Mouse (Mus musculus): ENCODE results near the gene Gm17651. TPM values are rescaled to one million over a fixed set of nuclear protein-coding genes. Genes with fewer than 3 reads are reported as not detected.

The Gm17651 gene
- polyA plus RNA-seq, 1 experiment from 2014 or later = not detected

GRCm38 (mm10) chr3:97683560-97684195, 9.2 kb upstream of the Gm17651 start:
- Histone ChIP-seq H3K9ac (ENCODE audit: low read depth, low read length) (no peak overlapping the region), H3K4me2 (ENCODE audit: low read depth, low read length) (peak overlapping the region; percentile 29), H3K27me3 (replicated peaks; ENCODE audit: control insufficient read depth, insufficient read depth, low read length) (no peaks in the 10 kb centered on the region), H3K4me3 (ENCODE audit: low read depth, low read length) (no peak overlapping the region), H3K27ac (replicated peaks; ENCODE audit: low read depth, low read length) (0 out of 2 replicates have a peak overlapping the region, but pooled peaks have one; percentile 11), H3K9me3 (ENCODE audit: control insufficient read depth, low read length) (no peaks in the 10 kb centered on the region), H3K4me1 (ENCODE audit: control insufficient read depth, insufficient read depth, low read length) (peaks cover 13% of the 10 kb centered on the region), H3K36me3 (ENCODE audit: control insufficient read depth, insufficient read depth, low read length) (no peaks in the 10 kb centered on the region)
- WGBS = 5% methylated on average over 16 of the region's 16 CpGs
- ATAC-seq (ENCODE audit: low read depth) = peak; percentile 67
- DNase-seq (ENCODE audit: low spot score) = peak; percentile 87

- peak overlapping the region; percentile 81 for H3K4me2 ChIP-seq (ENCODE audit: low read depth, low read length)
- peaks cover 13% of the 10 kb centered on the region for H3K4me1 ChIP-seq (ENCODE audit: control insufficient read depth, insufficient read depth, low read length)
- WGBS = 25% methylated on average over 5 of the region's 5 CpGs
- no peaks in the 10 kb centered on the region for H3K36me3 ChIP-seq (ENCODE audit: control insufficient read depth, insufficient read depth, low read length)
- DNase-seq (ENCODE audit: low spot score) (no peak), ATAC-seq (ENCODE audit: low read depth) (no peak)
- H3K4me3 ChIP-seq (ENCODE audit: low read depth, low read length) = no peak overlapping the region
- no peak overlapping the region for H3K27ac ChIP-seq (replicated peaks; ENCODE audit: low read depth, low read length)
- no peak overlapping the region for H3K9ac ChIP-seq (ENCODE audit: low read depth, low read length)
- H3K27me3 ChIP-seq (replicated peaks; ENCODE audit: control insufficient read depth, insufficient read depth, low read length) = no peaks in the 10 kb centered on the region
- no peaks in the 10 kb centered on the region for H3K9me3 ChIP-seq (ENCODE audit: control insufficient read depth, low read length)
These were observed 8.1 kb upstream of the Gm17651 start for GRCm38 (mm10) chr3:97682576-97682975.

GRCm38 (mm10) chr3:97682159-97682502, 7.6 kb upstream of the Gm17651 start:
- Histone ChIP-seq H3K27ac (replicated peaks; ENCODE audit: low read depth, low read length) (no peak overlapping the region), H3K9ac (ENCODE audit: low read depth, low read length) (0 out of 2 replicates have a peak overlapping the region, but pooled peaks have one; percentile 60), H3K4me1 (ENCODE audit: control insufficient read depth, insufficient read depth, low read length) (peaks cover 13% of the 10 kb centered on the region), H3K4me3 (ENCODE audit: low read depth, low read length) (peak overlapping the region; percentile 42), H3K27me3 (replicated peaks; ENCODE audit: control insufficient read depth, insufficient read depth, low read length) (no peaks in the 10 kb centered on the region), H3K36me3 (ENCODE audit: control insufficient read depth, insufficient read depth, low read length) (no peaks in the 10 kb centered on the region), H3K4me2 (ENCODE audit: low read depth, low read length) (peak overlapping the region; percentile 81), H3K9me3 (ENCODE audit: control insufficient read depth, low read length) (no peaks in the 10 kb centered on the region)
- no peak for DNase-seq (ENCODE audit: low spot score)
- no peak for ATAC-seq (ENCODE audit: low read depth)
- WGBS = 4% methylated on average over 11 of the region's 11 CpGs

- Histone ChIP-seq H3K9ac (ENCODE audit: low read depth, low read length) (peak overlapping the region; percentile 60), H3K9me3 (ENCODE audit: control insufficient read depth, low read length) (no peaks in the 10 kb centered on the region), H3K36me3 (ENCODE audit: control insufficient read depth, insufficient read depth, low read length) (no peaks in the 10 kb centered on the region), H3K4me1 (ENCODE audit: control insufficient read depth, insufficient read depth, low read length) (peaks cover 13% of the 10 kb centered on the region), H3K4me3 (ENCODE audit: low read depth, low read length) (peak overlapping the region; percentile 42), H3K4me2 (ENCODE audit: low read depth, low read length) (peak overlapping the region; percentile 81), H3K27ac (replicated peaks; ENCODE audit: low read depth, low read length) (no peak overlapping the region), H3K27me3 (replicated peaks; ENCODE audit: control insufficient read depth, insufficient read depth, low read length) (no peaks in the 10 kb centered on the region)
- DNase-seq (ENCODE audit: low spot score) (peak; percentile 92), ATAC-seq (ENCODE audit: low read depth) (peak; percentile 28; the same call in 1 of the 2 replicates)
- 2% methylated on average over 33 of the region's 33 CpGs for WGBS
These were observed 7.0 kb upstream of the Gm17651 start for GRCm38 (mm10) chr3:97681321-97682158.

DNA sequence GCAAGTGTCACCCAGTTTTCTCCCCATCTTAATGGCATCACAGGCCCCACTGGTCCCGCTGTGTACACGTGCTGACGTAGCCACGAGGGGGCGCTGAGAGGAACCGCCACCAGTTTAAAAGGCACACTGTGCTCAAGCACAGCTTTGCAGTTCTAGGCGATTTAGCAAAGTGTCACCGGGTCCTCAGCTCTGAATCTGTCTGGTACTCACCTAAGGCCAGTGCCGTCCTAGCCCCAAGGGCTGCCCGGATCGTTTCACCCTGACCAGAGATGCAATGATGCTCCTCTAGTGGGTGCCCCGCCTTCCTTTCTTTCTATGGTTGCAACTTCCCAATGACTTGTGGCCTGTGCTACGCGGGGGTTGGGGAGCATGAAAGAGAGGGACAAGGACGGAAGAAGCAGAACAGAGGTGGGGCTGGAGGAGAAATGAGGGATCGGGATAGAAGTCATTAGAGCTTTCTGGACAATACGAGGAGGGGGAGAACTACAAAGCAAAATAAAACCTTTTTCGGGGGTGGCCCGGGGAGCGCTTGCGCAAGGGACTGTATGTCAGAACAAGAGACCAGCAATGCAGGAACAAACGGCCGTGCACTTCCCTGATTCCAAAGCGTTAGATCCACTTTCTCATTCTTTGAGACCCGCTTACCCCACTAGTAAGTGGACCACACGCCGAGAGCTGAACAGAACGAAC, 6.3 kb upstream of the Gm17651 start:
- Histone ChIP-seq H3K9ac (ENCODE audit: low read depth, low read length) (peak overlapping the region; percentile 60; the same call in 1 of the 2 replicates), H3K9me3 (ENCODE audit: control insufficient read depth, low read length) (no peaks in the 10 kb centered on the region), H3K27me3 (replicated peaks; ENCODE audit: control insufficient read depth, insufficient read depth, low read length) (no peaks in the 10 kb centered on the region), H3K4me2 (ENCODE audit: low read depth, low read length) (peak overlapping the region; percentile 81), H3K27ac (replicated peaks; ENCODE audit: low read depth, low read length) (no peak overlapping the region), H3K4me1 (ENCODE audit: control insufficient read depth, insufficient read depth, low read length) (peaks cover 13% of the 10 kb centered on the region), H3K36me3 (ENCODE audit: control insufficient read depth, insufficient read depth, low read length) (no peaks in the 10 kb centered on the region), H3K4me3 (ENCODE audit: low read depth, low read length) (peak overlapping the region; percentile 42)
- DNase-seq (ENCODE audit: low spot score) (peak; percentile 69), ATAC-seq (ENCODE audit: low read depth) (peak; percentile 82)
- WGBS = 3% methylated on average over 28 of the region's 28 CpGs

DNA sequence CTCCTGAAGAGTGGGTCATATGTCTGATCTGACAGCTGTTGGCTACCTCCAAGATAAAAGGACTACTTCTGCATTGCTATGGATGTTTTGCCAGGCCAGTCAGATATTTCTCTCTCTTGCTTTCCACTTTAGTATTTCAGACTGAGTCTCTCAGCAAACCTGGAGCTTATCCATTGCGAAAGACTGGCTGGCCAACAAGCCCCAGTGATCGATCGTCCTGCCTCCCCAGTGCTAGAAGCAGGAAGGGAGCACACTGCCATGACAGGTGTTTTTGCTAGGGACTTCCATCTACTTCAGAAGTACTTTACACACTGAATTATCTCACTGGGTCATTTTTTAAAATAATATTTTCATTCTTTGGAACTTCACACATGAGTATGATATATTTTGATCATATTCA, 3.9 kb upstream of the Gm17651 start:
- Histone ChIP-seq H3K4me1 (ENCODE audit: control insufficient read depth, insufficient read depth, low read length) (peaks cover 6% of the 10 kb centered on the region; the same call in 1 of the 2 replicates), H3K27ac (replicated peaks; ENCODE audit: low read depth, low read length) (no peak overlapping the region), H3K4me2 (ENCODE audit: low read depth, low read length) (no peak overlapping the region), H3K9me3 (ENCODE audit: control insufficient read depth, low read length) (no peaks in the 10 kb centered on the region), H3K4me3 (ENCODE audit: low read depth, low read length) (no peak overlapping the region), H3K36me3 (ENCODE audit: control insufficient read depth, insufficient read depth, low read length) (no peaks in the 10 kb centered on the region), H3K9ac (ENCODE audit: low read depth, low read length) (no peak overlapping the region), H3K27me3 (replicated peaks; ENCODE audit: control insufficient read depth, insufficient read depth, low read length) (no peaks in the 10 kb centered on the region)
- ATAC-seq (ENCODE audit: low read depth) = no peak
- WGBS = 93% methylated on average over 3 of the region's 3 CpGs
- DNase-seq (ENCODE audit: low spot score) = no peak

- no peak overlapping the region for H3K9ac ChIP-seq (ENCODE audit: low read depth, low read length)
- ATAC-seq (ENCODE audit: low read depth) = no peak
- H3K4me2 ChIP-seq (ENCODE audit: low read depth, low read length) = no peak overlapping the region
- no peaks in the 10 kb centered on the region for H3K27me3 ChIP-seq (replicated peaks; ENCODE audit: control insufficient read depth, insufficient read depth, low read length)
- no peak overlapping the region for H3K27ac ChIP-seq (replicated peaks; ENCODE audit: low read depth, low read length)
- WGBS = 92% methylated on average over 3 of the region's 3 CpGs
- H3K4me3 ChIP-seq (ENCODE audit: low read depth, low read length) = no peak overlapping the region
- H3K9me3 ChIP-seq (ENCODE audit: control insufficient read depth, low read length) = no peaks in the 10 kb centered on the region
- no peak for DNase-seq (ENCODE audit: low spot score)
- H3K4me1 ChIP-seq (ENCODE audit: control insufficient read depth, insufficient read depth, low read length) = no peaks in the 10 kb centered on the region
- H3K36me3 ChIP-seq (ENCODE audit: control insufficient read depth, insufficient read depth, low read length) = no peaks in the 10 kb centered on the region
These were observed 1.6 kb upstream of the Gm17651 start for GRCm38 (mm10) chr3:97676126-97676525.

- Histone ChIP-seq H3K9ac (ENCODE audit: low read depth, low read length) (no peak overlapping the region), H3K4me2 (ENCODE audit: low read depth, low read length) (no peak overlapping the region), H3K9me3 (ENCODE audit: control insufficient read depth, low read length) (no peaks in the 10 kb centered on the region), H3K4me3 (ENCODE audit: low read depth, low read length) (no peak overlapping the region), H3K27ac (replicated peaks; ENCODE audit: low read depth, low read length) (no peak overlapping the region), H3K4me1 (ENCODE audit: control insufficient read depth, insufficient read depth, low read length) (no peaks in the 10 kb centered on the region), H3K36me3 (ENCODE audit: control insufficient read depth, insufficient read depth, low read length) (peaks cover 59% of the 10 kb centered on the region), H3K27me3 (replicated peaks; ENCODE audit: control insufficient read depth, insufficient read depth, low read length) (no peaks in the 10 kb centered on the region)
- 63% methylated on average over 14 of the region's 14 CpGs for WGBS
- ATAC-seq (ENCODE audit: low read depth) = no peak
- peak; percentile 63 for DNase-seq (ENCODE audit: low spot score)
These were observed 7.3 kb downstream of the Gm17651 start for GRCm38 (mm10) chr3:97667093-97667675.
